Mouse (Mus musculus) embryonic facial prominence, embryonic 15.5 days (tissue): ENCODE measurements around the gene Spns1. TPM values are rescaled to one million over a fixed set of nuclear protein-coding genes. Genes with fewer than 3 reads are reported as not detected.
"Not testable (repeated sequence)": the region's sequence is repeated elsewhere in the genome, so short reads cannot be mapped to it uniquely, and the experiment has no call there.

Experiments used
- ATAC-seq: fragments of 200-750 bp; cut with Nextera tagmentation; 2 replicates; pipeline ENCODE4 v1.8.0; 2017; ENCODE audit warnings: low read depth, moderate TSS enrichment; ENCODE audit not compliant: insufficient number of reproducible peaks, low FRiP score, low TSS enrichment
- H3K27ac ChIP-seq: fragments of 300-500 bp; sonication (generic); replicated peaks from 2 replicates; pipeline ENCODE4 v1.5.1; 2015; ENCODE audit warnings: mild to moderate bottlenecking, inconsistent platforms
- H3K27me3 ChIP-seq: fragments of 300-500 bp; sonication (generic); 2 replicates; pipeline ENCODE4 v1.6.1; 2015; ENCODE audit warnings: inconsistent platforms
- H3K36me3 ChIP-seq: fragments of 300-500 bp; sonication (generic); 2 replicates; pipeline ENCODE4 v1.6.1; 2015; ENCODE audit warnings: mild to moderate bottlenecking, inconsistent platforms
- H3K4me1 ChIP-seq: fragments of 300-500 bp; sonication (generic); 2 replicates; pipeline ENCODE4 v1.6.1; 2015; ENCODE audit warnings: inconsistent platforms
- H3K4me2 ChIP-seq: fragments of 300-500 bp; sonication (generic); replicated peaks from 2 replicates; pipeline ENCODE4 v1.6.1; 2015; ENCODE audit warnings: mild to moderate bottlenecking, inconsistent platforms
- H3K4me3 ChIP-seq: fragments of 300-500 bp; sonication (generic); replicated peaks from 2 replicates; pipeline ENCODE4 v1.5.1; 2015; ENCODE audit warnings: mild to moderate bottlenecking, inconsistent platforms
- H3K9ac ChIP-seq: fragments of 300-500 bp; sonication (generic); 2 replicates; pipeline ENCODE4 v1.6.1; 2015; ENCODE audit warnings: inconsistent platforms
- H3K9me3 ChIP-seq: fragments of 300-500 bp; sonication (generic); replicated peaks from 2 replicates; pipeline ENCODE4 v1.6.1; 2016; ENCODE audit warnings: inconsistent platforms
- WGBS: fragments of 180-500 bp; shearing (Covaris S2); methylation state at CpG from one replicate; pipeline ENCODE4 v1.1.7; 2015; 5-methylcytosine and 5-hydroxymethylcytosine counted together
- polyA plus RNA-seq: library from polyadenylated mRNA; unstranded; fragments of >200 nt; fragmentation: Nextera tagmentation; extraction: Ambion mirVana; gene quantifications from 2 replicates; pipeline ENCODE4 v1.2.1, GENCODE M21; 2015

Spns1 gene
- 59.7 and 62.0 TPM in 2 replicates for polyA plus RNA-seq

GRCm38 (mm10) chr7:126377278-126378158, at the start of gene Spns1:
Gene Spns1, minus strand, starts transcription at chr7:126377450.
- under 1% methylated on average over 33 of the region's 33 CpGs for WGBS
- H3K4me3 ChIP-seq = peak within 1 kb of the TSS; percentile 86

GRCm38 (mm10) chr7:126424161-126424560, 46.9 kb upstream of the Spns1 start:
- no peaks in the 10 kb centered on the region for H3K36me3 ChIP-seq
- no peak overlapping the region for H3K4me3 ChIP-seq
- H3K4me1 ChIP-seq = peaks cover 10% of the 10 kb centered on the region
- no peak for ATAC-seq
- H3K27ac ChIP-seq = no peak overlapping the region
- no peak overlapping the region for H3K9ac ChIP-seq
- H3K4me2 ChIP-seq = no peak overlapping the region
- no peaks in the 10 kb centered on the region for H3K9me3 ChIP-seq
- WGBS = 76% methylated on average over 6 of the region's 6 CpGs
- no peaks in the 10 kb centered on the region for H3K27me3 ChIP-seq

More at GRCm38 (mm10) chr7:126377278-126378158, at the start of gene Spns1:
- Histone ChIP-seq H3K4me2 (peak within 1 kb of the TSS; percentile 98), H3K27me3 (no peaks in the 10 kb centered on the region), H3K9ac (peak within 1 kb of the TSS; percentile 96), H3K27ac (peak within 1 kb of the TSS; percentile 81), H3K4me1 (peaks cover 28% of the 10 kb centered on the region), H3K36me3 (peaks cover 13% of the 10 kb centered on the region), H3K9me3 (no peaks in the 10 kb centered on the region)
- peak; percentile 96 for ATAC-seq

- Histone ChIP-seq H3K4me2 (no peak overlapping the region), H3K4me1 (no peaks in the 10 kb centered on the region), H3K9me3 (no peaks in the 10 kb centered on the region), H3K27me3 (no peaks in the 10 kb centered on the region), H3K27ac (no peak overlapping the region), H3K36me3 (no peaks in the 10 kb centered on the region), H3K4me3 (no peak overlapping the region), H3K9ac (no peak overlapping the region)
- no peak for ATAC-seq
- WGBS = 79% methylated on average over 5 of the region's 5 CpGs
Observed at GRCm38 (mm10) chr7:126421756-126422155, 44.5 kb upstream of the Spns1 start.

- no peak overlapping the region for H3K27ac ChIP-seq
- H3K36me3 ChIP-seq = no peaks in the 10 kb centered on the region
- no peak for ATAC-seq
- H3K4me1 ChIP-seq = no peaks in the 10 kb centered on the region
- H3K4me3 ChIP-seq = no peak overlapping the region
- no peak overlapping the region for H3K9ac ChIP-seq
- 42% methylated on average over 3 of the region's 3 CpGs for WGBS
- no peaks in the 10 kb centered on the region for H3K27me3 ChIP-seq
- H3K9me3 ChIP-seq = no peaks in the 10 kb centered on the region
- no peak overlapping the region for H3K4me2 ChIP-seq
Observed at GRCm38 (mm10) chr7:126418496-126418895, 41.2 kb upstream of the Spns1 start.

- H3K4me1 ChIP-seq = no peaks in the 10 kb centered on the region
- H3K27me3 ChIP-seq = no peaks in the 10 kb centered on the region
- H3K9me3 ChIP-seq = no peaks in the 10 kb centered on the region
- no peak overlapping the region for H3K4me3 ChIP-seq
- 82% methylated on average over 4 of the region's 4 CpGs for WGBS
- ATAC-seq = no peak
- H3K4me2 ChIP-seq = no peak overlapping the region
- no peak overlapping the region for H3K27ac ChIP-seq
- H3K9ac ChIP-seq = no peak overlapping the region
- no peaks in the 10 kb centered on the region for H3K36me3 ChIP-seq
Observed at GRCm38 (mm10) chr7:126417606-126418005, 40.4 kb upstream of the Spns1 start.

GRCm38 (mm10) chr7:126417045-126417444, 39.8 kb upstream of the Spns1 start:
- Histone ChIP-seq H3K4me1 (no peaks in the 10 kb centered on the region), H3K9ac (no peak overlapping the region), H3K36me3 (no peaks in the 10 kb centered on the region), H3K4me3 (no peak overlapping the region), H3K4me2 (no peak overlapping the region), H3K27me3 (no peaks in the 10 kb centered on the region), H3K9me3 (no peaks in the 10 kb centered on the region), H3K27ac (no peak overlapping the region)
- 35% methylated on average over 8 of the region's 8 CpGs for WGBS
- no peak for ATAC-seq

GRCm38 (mm10) chr7:126416615-126417014, 39.4 kb upstream of the Spns1 start:
- no peak overlapping the region for H3K27ac ChIP-seq
- no peak overlapping the region for H3K4me2 ChIP-seq
- no peak overlapping the region for H3K4me3 ChIP-seq
- no peaks in the 10 kb centered on the region for H3K36me3 ChIP-seq
- no peak overlapping the region for H3K9ac ChIP-seq
- 53% methylated on average over 2 of the region's 2 CpGs for WGBS
- H3K4me1 ChIP-seq = no peaks in the 10 kb centered on the region
- no peaks in the 10 kb centered on the region for H3K27me3 ChIP-seq
- no peaks in the 10 kb centered on the region for H3K9me3 ChIP-seq
- ATAC-seq = no peak

GRCm38 (mm10) chr7:126414725-126415124, 37.5 kb upstream of the Spns1 start, which contains the start of gene Cd19:
Gene Cd19, minus strand, starts transcription at chr7:126414889.
- no peak within 1 kb of the TSS for H3K27ac ChIP-seq
- H3K36me3 ChIP-seq = no peaks in the 10 kb centered on the region
- no peak within 1 kb of the TSS for H3K9ac ChIP-seq
- H3K4me3 ChIP-seq = no peak within 1 kb of the TSS
- H3K27me3 ChIP-seq = no peaks in the 10 kb centered on the region
- ATAC-seq = no peak
- no peaks in the 10 kb centered on the region for H3K9me3 ChIP-seq
- WGBS = 82% methylated on average over 6 of the region's 6 CpGs
- H3K4me2 ChIP-seq = no peak within 1 kb of the TSS
- no peaks in the 10 kb centered on the region for H3K4me1 ChIP-seq

- Histone ChIP-seq H3K4me1 (no peaks in the 10 kb centered on the region), H3K36me3 (no peaks in the 10 kb centered on the region), H3K4me3 (no peak overlapping the region), H3K27me3 (no peaks in the 10 kb centered on the region), H3K27ac (no peak overlapping the region), H3K4me2 (no peak overlapping the region), H3K9me3 (no peaks in the 10 kb centered on the region), H3K9ac (no peak overlapping the region)
- 90% methylated on average over 4 of the region's 4 CpGs for WGBS
- ATAC-seq = no peak
Observed at GRCm38 (mm10) chr7:126411061-126411460, 33.8 kb upstream of the Spns1 start.

- H3K4me2 ChIP-seq = no peak overlapping the region
- H3K27me3 ChIP-seq = no peaks in the 10 kb centered on the region
- no peak for ATAC-seq
Observed at GRCm38 (mm10) chr7:126408686-126409085, 31.4 kb upstream of the Spns1 start.

GRCm38 (mm10) chr7:126402518-126402917, 25.3 kb upstream of the Spns1 start:
- H3K4me2 ChIP-seq, H3K9me3 ChIP-seq, ATAC-seq, H3K27ac ChIP-seq, H3K9ac ChIP-seq, H3K27me3 ChIP-seq, H3K4me3 ChIP-seq, H3K36me3 ChIP-seq, H3K4me1 ChIP-seq: not testable (repeated sequence)
- 76% methylated on average over 8 of the region's 8 CpGs for WGBS

More at GRCm38 (mm10) chr7:126408686-126409085, 31.4 kb upstream of the Spns1 start:
- H3K9me3 ChIP-seq = no peaks in the 10 kb centered on the region
- 71% methylated on average over 2 of the region's 2 CpGs for WGBS
- no peaks in the 10 kb centered on the region for H3K36me3 ChIP-seq
- H3K4me1 ChIP-seq = no peaks in the 10 kb centered on the region
- H3K4me3 ChIP-seq = no peak overlapping the region
- H3K27ac ChIP-seq = no peak overlapping the region
- H3K9ac ChIP-seq = no peak overlapping the region
